ENCODE assay signal across 17 mouse cellular contexts in the genomic region with DNA sequence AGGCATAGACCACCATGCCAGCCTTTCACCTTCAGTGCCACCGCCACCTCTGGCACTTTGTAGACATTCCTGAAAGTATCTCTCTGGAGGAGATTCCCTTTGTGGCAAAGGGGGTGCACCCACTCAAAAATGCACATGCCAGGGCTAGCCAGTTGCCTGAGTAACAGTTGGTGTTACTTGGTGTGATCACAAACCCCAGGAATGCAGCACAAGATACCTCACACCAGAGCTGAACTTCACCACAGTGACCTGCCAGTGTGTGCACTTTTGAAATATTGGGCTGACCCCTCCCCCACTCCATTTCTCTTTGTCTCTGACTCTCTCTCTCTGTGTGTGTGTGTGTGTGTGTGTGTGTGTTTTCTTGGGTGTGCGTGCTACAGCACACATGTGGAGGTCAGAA. TPM values are rescaled to one million over a fixed set of nuclear protein-coding genes. Genes with fewer than 3 reads are reported as not detected.
A peak's percentile ranks its signal among the peaks of the same experiment; 100 is the strongest.
DNase-seq lines count a peak whose midpoint lies in the region; ATAC-seq and TF ChIP-seq lines count a peak whose summit lies in the region.
"Had no signal": no experiment of that assay in that cellular context is flagged by ENCODE, and none has a peak within 500 bp of the region (broad histone marks: within the 10 kb centered on the region; RNA-seq: fewer than 3 reads in every experiment).

No protein-coding gene starts in this region.

- H3K27ac ChIP-seq in heart, embryonic 11.5 days (ENCODE audit: low read depth, low read length), result 0 out of 2 replicates have a peak overlapping the region, but pooled peaks have one; percentile 82
- H3K27ac ChIP-seq in layer of hippocampus, adult 2 months, result peak overlapping the region; percentile 90; the same call in 1 of the 2 replicates
- H3K27ac ChIP-seq in limb, embryonic 10.5 days, result peak overlapping the region; percentile 53
- H3K27ac ChIP-seq: embryonic facial prominence, embryonic 15.5 days; forebrain, embryonic 15.5 days; limb, embryonic 13.5 days; midbrain, embryonic 13.5 days had no signal

- no peak overlapping the region for H3K9ac ChIP-seq in heart, embryonic 11.5 days (ENCODE audit: low read depth, low read length)
- H3K9ac ChIP-seq: embryonic facial prominence, embryonic 15.5 days; forebrain, embryonic 15.5 days; limb, embryonic 13.5 days; midbrain, embryonic 13.5 days had no signal

- WGBS in heart, embryonic 11.5 days (ENCODE audit: insufficient replicate concordance), result 85% methylated on average over 2 of the region's 2 CpGs
- 97% methylated on average over 2 of the region's 2 CpGs for WGBS in limb, embryonic 10.5 days

- no peak for DNase-seq in heart, postnatal 14 days
- DNase-seq in layer of hippocampus, adult 2 months (ENCODE audit: low spot score in 2 of 2), result no peak
- DNase-seq in layer of hippocampus, adult 8-10 months (ENCODE audit: low spot score in 2 of 2), result no peak
- DNase-seq in NIH3T3 (ENCODE audit: low read depth), result peak; percentile 70
- no peak for DNase-seq in limb, embryonic 10.5 days (ENCODE audit: low spot score)
- no peak for DNase-seq in testis, postnatal 10 days (ENCODE audit: low spot score)
- DNase-seq: cerebellum, adult 11-12 months; gastrocnemius, postnatal 10 days; kidney, adult 11 months; thymus, postnatal 4 days had no signal

- intact Hi-C loops in heart, postnatal 14 days (cut with DNase I), result no loop called here

- no peak for ATAC-seq in heart, embryonic 11.5 days (replicated peaks; ENCODE audit: insufficient number of reproducible peaks, low FRiP score, low TSS enrichment)
- ATAC-seq: activated CD4-positive, CD25-positive, alpha-beta regulatory T cell, adult 4 months; forebrain, embryonic 15.5 days; midbrain, embryonic 13.5 days had no signal

- no peak for TF ChIP-seq CTCF in layer of hippocampus, adult 2 months (conservative IDR thresholded peaks at IDR 0.05)

- H3K4me3 ChIP-seq in heart, embryonic 11.5 days (ENCODE audit: low read depth, low read length), result no peak overlapping the region
- H3K4me3 ChIP-seq in layer of hippocampus, adult 2 months, result no peak overlapping the region
- H3K4me3 ChIP-seq in limb, embryonic 10.5 days, result no peak overlapping the region
- H3K4me3 ChIP-seq: embryonic facial prominence, embryonic 15.5 days; forebrain, embryonic 15.5 days; limb, embryonic 13.5 days; midbrain, embryonic 13.5 days had no signal

- no peaks in the 10 kb centered on the region for H3K9me3 ChIP-seq in heart, embryonic 11.5 days (replicated peaks; ENCODE audit: control insufficient read depth, low read length)
- no peaks in the 10 kb centered on the region for H3K9me3 ChIP-seq in limb, embryonic 10.5 days (replicated peaks)
- H3K9me3 ChIP-seq: embryonic facial prominence, embryonic 15.5 days; forebrain, embryonic 15.5 days; G1E; limb, embryonic 13.5 days; midbrain, embryonic 13.5 days had no signal

- H3K36me3 ChIP-seq in heart, embryonic 11.5 days (ENCODE audit: control insufficient read depth, insufficient read depth, low read length), result no peaks in the 10 kb centered on the region; the same call in 1 of the 2 replicates
- H3K36me3 ChIP-seq in limb, embryonic 10.5 days, result peaks cover 29% of the 10 kb centered on the region
- H3K36me3 ChIP-seq: forebrain, embryonic 15.5 days had no signal

- H3K27me3 ChIP-seq in heart, embryonic 11.5 days (ENCODE audit: control insufficient read depth, insufficient read depth, low read length), result no peaks in the 10 kb centered on the region
- no peaks in the 10 kb centered on the region for H3K27me3 ChIP-seq in limb, embryonic 10.5 days (ENCODE audit: low read depth, poor library complexity, severe bottlenecking)
- H3K27me3 ChIP-seq: embryonic facial prominence, embryonic 15.5 days; forebrain, embryonic 15.5 days; limb, embryonic 13.5 days; midbrain, embryonic 13.5 days had no signal

- H3K4me1 ChIP-seq in heart, embryonic 11.5 days (ENCODE audit: control insufficient read depth, insufficient read depth, low read length), result peaks cover 44% of the 10 kb centered on the region
- peaks cover 37% of the 10 kb centered on the region for H3K4me1 ChIP-seq in limb, embryonic 10.5 days

- H3K4me2 ChIP-seq in heart, embryonic 11.5 days, result no peak overlapping the region
- H3K4me2 ChIP-seq: embryonic facial prominence, embryonic 15.5 days; forebrain, embryonic 15.5 days; limb, embryonic 13.5 days; midbrain, embryonic 13.5 days had no signal

RNA-seq across cellular contexts. Expression of a gene that starts 25.2 kb away (rescaled TPM):
- polyA plus RNA-seq in heart, embryonic 11.5 days (2014; fragmentation: Nextera tagmentation; extraction: Ambion mirVana), result 3.0 and 3.8 TPM in 2 replicates
- 10 to 100 TPM; 16.7 to 17.5 TPM for total RNA-seq in heart, postnatal 14 days (2021)
- total RNA-seq in layer of hippocampus, adult 2 months (2021), result 10 to 100 TPM; 53.0 to 60.3 TPM
- 10 to 100 TPM; 45.5 to 49.7 (median 48.7) TPM for total RNA-seq in layer of hippocampus, adult 8-10 months (2022)
- polyA plus RNA-seq in limb, embryonic 10.5 days (2016; fragmentation: Nextera tagmentation; extraction: Ambion mirVana), result 3.5 and 4.5 TPM in 2 replicates

RNA-seq across cellular contexts. Expression of a gene that starts 37.3 kb away (rescaled TPM):
- polyA plus RNA-seq in heart, embryonic 11.5 days (2014; fragmentation: Nextera tagmentation; extraction: Ambion mirVana), result 6.4 and 8.1 TPM in 2 replicates
- 1 to 10 TPM; 5.9 to 8.7 TPM for total RNA-seq in heart, postnatal 14 days (2021)
- 10 to 100 TPM; 24.4 to 31.3 TPM for total RNA-seq in layer of hippocampus, adult 2 months (2021)
- 10 to 100 TPM; 22.8 to 30.2 (median 26.2) TPM for total RNA-seq in layer of hippocampus, adult 8-10 months (2022)
- polyA plus RNA-seq in limb, embryonic 10.5 days (2016; fragmentation: Nextera tagmentation; extraction: Ambion mirVana), result 11.2 and 16.2 TPM in 2 replicates
